Mouse (Mus musculus) heart, postnatal 0 days (tissue): ENCODE data around the gene Elmsan1.

Source experiments
- CTCF ChIP-seq: IDR thresholded peaks from 2 replicates; pipeline ENCODE4 v1.5.1; 2016; ENCODE audit warnings: antibody characterized with exemption, control low read depth, low read depth
- EP300 ChIP-seq: IDR thresholded peaks from 2 replicates; pipeline ENCODE4 v1.6.1; 2016; ENCODE audit warnings: antibody characterized with exemption, low read depth

- TF ChIP-seq CTCF (peak; percentile 61), EP300 (no peak)
These were observed 70.6 kb downstream of the Elmsan1 start, which contains the start of gene Pnma1 for GRCm38 (mm10) chr12:84147954-84148621.
